Mouse (Mus musculus) monocyte, adult 59 days (primary cell): ENCODE data around the gene Adamts13. TPM values are rescaled to one million over a fixed set of nuclear protein-coding genes. Genes with fewer than 3 reads are reported as not detected.

ENCODE experiments used
- total RNA-seq, 2 experiments: library from RNA; stranded (reverse); gene quantifications; one replicate each; pipeline ENCODE4 v1.2.4; 2023

Adamts13 gene
- under 1 TPM in 1 of 2 experiments, not detected in 1; 0.15 TPM for total RNA-seq

GRCm38 (mm10) chr2:26973116-26973515 is at the start of gene Adamts13:
Gene Adamts13, plus strand, starts transcription at chr2:26973416.

DNA sequence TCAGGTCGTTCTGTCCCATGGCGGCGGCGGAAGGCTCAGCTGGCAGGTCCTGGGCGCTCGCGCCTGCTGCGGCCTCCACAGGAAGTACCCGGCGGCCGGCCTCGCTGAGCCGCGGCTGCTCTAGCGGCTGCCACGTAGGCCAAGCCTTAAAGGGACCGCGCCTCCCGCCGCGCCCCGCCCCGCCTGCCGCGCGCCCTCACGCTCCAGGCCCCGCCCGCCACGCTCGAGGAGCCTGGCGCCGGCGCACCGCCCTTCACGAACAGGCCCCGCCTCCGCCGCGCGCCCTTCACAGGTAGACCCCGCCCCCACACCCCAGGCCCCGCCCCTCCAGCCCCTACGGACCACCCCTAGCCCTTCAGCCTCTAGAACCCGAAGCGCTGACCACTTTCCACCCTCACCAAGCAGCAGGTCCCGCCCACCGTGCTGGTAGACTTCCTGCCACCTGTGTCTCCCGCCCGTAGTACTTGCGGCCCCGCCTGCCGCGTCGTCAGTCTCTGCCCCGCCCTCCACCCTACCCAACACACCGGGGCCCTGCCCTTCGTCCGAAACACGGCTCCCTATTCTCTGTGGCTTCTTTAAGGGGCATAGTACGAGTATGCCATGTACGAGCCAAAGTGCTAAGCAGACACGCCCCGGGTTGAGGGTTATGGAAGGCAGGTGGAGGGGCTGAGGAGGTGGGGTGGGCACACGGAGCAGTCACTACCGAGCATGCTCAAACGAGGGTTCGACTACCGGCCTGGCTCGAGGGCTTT is 39.7 kb upstream of the Adamts13 start, which contains the start of the genes Surf4 and Stkld1:
Surf4 (minus strand) TSS at position 625 of the 752 bp plus-strand sequence.
Stkld1 (plus strand) TSS at position 744 of the 752 bp plus-strand sequence.

GRCm38 (mm10) chr2:26963923-26964723 is 9.1 kb upstream of the Adamts13 start, which contains the start of gene Rexo4:
Gene Rexo4, minus strand, starts transcription at chr2:26964386.

DNA sequence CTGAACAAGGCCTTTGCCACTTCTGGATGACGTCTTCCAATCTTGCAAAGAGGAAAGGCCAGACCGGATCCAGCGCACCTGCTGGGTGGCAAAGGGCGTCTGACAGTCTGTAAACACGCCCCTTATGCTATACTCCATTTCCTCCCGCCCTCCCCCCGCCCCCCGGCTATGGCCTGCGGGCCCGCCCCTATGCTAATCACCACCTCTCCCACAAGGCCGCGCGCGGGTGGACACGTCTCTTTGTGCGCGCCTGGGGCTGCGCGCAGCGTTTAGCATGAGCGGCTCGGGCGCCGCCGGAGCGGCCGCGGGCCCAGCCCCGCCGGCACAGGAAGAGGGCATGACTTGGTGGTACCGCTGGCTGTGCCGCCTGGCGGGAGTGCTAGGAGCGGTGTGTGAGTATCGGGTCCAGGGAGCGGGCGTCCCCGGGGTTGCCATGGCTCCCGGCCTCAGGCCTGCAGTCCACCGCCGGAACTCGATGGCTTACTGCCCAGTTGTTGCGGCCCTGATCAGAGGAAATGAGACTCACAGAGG is 36.6 kb downstream of the Adamts13 start, which contains the start of gene Cacfd1:
Cacfd1 (plus strand) TSS at position 213 of the 531 bp plus-strand sequence.

DNA sequence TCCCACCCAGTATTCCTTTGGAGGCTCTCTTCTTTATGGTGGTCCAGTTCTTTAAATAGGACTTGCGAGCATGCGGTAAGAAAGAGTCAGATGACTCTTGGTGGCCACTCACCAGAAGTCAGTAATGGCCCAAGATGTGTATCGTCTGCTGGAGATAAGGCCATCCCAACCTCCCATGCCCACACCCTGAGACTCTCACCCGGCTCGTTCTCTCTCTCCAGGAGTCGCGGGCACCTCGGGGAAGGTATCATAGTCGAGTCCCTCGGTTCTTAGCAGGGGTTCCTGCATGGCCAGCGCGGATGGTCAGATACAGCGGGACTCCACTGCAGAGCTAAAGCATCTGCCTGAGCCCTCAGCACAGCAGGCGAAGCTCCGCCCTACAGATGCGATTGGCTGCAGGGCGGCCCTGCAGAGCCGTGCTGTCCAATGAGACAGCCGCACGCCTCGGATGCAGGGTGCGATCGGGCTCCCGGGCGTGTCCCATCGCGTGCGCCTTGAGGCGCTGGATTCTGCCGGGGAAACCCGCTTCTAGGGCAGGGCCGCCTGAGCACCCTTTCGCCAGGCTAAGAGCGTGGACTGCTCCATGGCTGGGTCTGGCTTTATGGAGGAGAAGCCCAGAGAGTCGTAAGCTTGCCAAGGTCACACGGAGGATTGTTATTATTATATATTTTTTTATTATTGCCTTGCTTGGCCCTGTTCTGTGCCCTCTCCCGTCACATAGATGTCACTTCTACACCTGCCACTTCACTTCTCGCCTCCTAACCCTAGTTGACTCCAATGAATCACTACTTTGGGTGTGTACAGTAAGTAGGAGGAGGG is 54.6 kb downstream of the Adamts13 start, which contains the start of gene Slc2a6:
Slc2a6 (minus strand) TSS at position 381 of the 819 bp plus-strand sequence.

Other genes with a start within 250 kb of the Adamts13 start
- gene Abo, start 108.4 kb upstream of the Adamts13 start, total RNA-seq, result not detected
- gene Surf6, start 70.5 kb upstream of the Adamts13 start, total RNA-seq, result 10 to 100 TPM; 21.6 to 25.0 TPM
- gene Med22, start 62.7 kb upstream of the Adamts13 start, total RNA-seq, result 10 to 100 TPM; 17.8 to 19.7 TPM
- gene Rpl7a, start 62.7 kb upstream of the Adamts13 start, total RNA-seq, result 100 to 1,000 TPM; 653 to 734 TPM
- 10 to 100 TPM; 26.4 to 27.1 TPM for gene Surf2, start 57.0 kb upstream of the Adamts13 start, total RNA-seq
- 10 to 100 TPM; 65.0 to 66.3 TPM for gene Surf1, start 56.9 kb upstream of the Adamts13 start, total RNA-seq
- 100 to 1,000 TPM; 120 to 132 TPM for gene Surf4, start 39.5 kb upstream of the Adamts13 start, total RNA-seq
- gene Stkld1, start 39.4 kb upstream of the Adamts13 start, total RNA-seq, result under 1 TPM in 1 of 2 experiments, not detected in 1; 0.49 TPM
- 10 to 100 TPM; 36.9 to 41.3 TPM for gene Rexo4, start 9.0 kb upstream of the Adamts13 start, total RNA-seq
- 10 to 100 TPM; 21.0 to 22.0 TPM for gene Cacfd1, start 36.5 kb downstream of the Adamts13 start, total RNA-seq
- gene Slc2a6, start 54.6 kb downstream of the Adamts13 start, total RNA-seq, result 100 to 1,000 TPM; 128 to 134 TPM
- gene Mymk, start 98.8 kb downstream of the Adamts13 start, total RNA-seq, result not detected
- gene Adamtsl2, start 106.0 kb downstream of the Adamts13 start, total RNA-seq, result under 1 TPM in 1 of 2 experiments, not detected in 1; 0.13 TPM
- gene Fam163b, start 169.1 kb downstream of the Adamts13 start, total RNA-seq, result not detected
- gene Dbh, start 191.8 kb downstream of the Adamts13 start, total RNA-seq, result not detected